Mouse (Mus musculus) embryonic facial prominence, embryonic 14.5 days (tissue): ENCODE data around the gene Prkce. TPM values are rescaled to one million over a fixed set of nuclear protein-coding genes. Genes with fewer than 3 reads are reported as not detected.
A peak's percentile ranks its signal among the peaks of the same experiment; 100 is the strongest.

Experiments
- ATAC-seq: fragments of 200-750 bp; cut with Nextera tagmentation; 2 replicates; pipeline ENCODE4 v1.8.0; 2017; ENCODE audit warnings: low read depth, moderate number of reproducible peaks, moderate TSS enrichment
- DNase-seq: peaks from one replicate; pipeline ENCODE4 v3.0.0-alpha.2; 2015; ENCODE audit warnings: low spot score
- H3K27ac ChIP-seq: fragments of 300-500 bp; sonication (generic); replicated peaks from 2 replicates; pipeline ENCODE4 v1.5.1; 2014; ENCODE audit warnings: low read depth, mild to moderate bottlenecking, low read length, moderate library complexity
- H3K27me3 ChIP-seq: fragments of 300-500 bp; sonication (generic); replicated peaks from 2 replicates; pipeline ENCODE4 v1.6.1; 2014; ENCODE audit warnings: low read length; ENCODE audit not compliant: control insufficient read depth, insufficient read depth
- H3K36me3 ChIP-seq: fragments of 300-500 bp; sonication (generic); 2 replicates; pipeline ENCODE4 v1.6.1; 2014; ENCODE audit warnings: low read length, mixed read lengths; ENCODE audit not compliant: control insufficient read depth, insufficient read depth
- H3K4me1 ChIP-seq: fragments of 300-500 bp; sonication (generic); 2 replicates; pipeline ENCODE4 v1.6.1; 2014; ENCODE audit warnings: antibody characterized with exemption, low read length; ENCODE audit not compliant: control insufficient read depth, insufficient read depth
- H3K4me2 ChIP-seq: fragments of 300-500 bp; sonication (generic); 2 replicates; pipeline ENCODE4 v1.6.1; 2014; ENCODE audit warnings: low read depth, mild to moderate bottlenecking, low read length, moderate library complexity, mixed read lengths
- H3K4me3 ChIP-seq: fragments of 300-500 bp; sonication (generic); 2 replicates; pipeline ENCODE4 v1.5.1; 2014; ENCODE audit warnings: low read depth, mild to moderate bottlenecking, low read length
- H3K9ac ChIP-seq: fragments of 300-500 bp; sonication (generic); 2 replicates; pipeline ENCODE4 v1.6.1; 2014; ENCODE audit warnings: low read depth, mild to moderate bottlenecking, low read length, moderate library complexity, mixed read lengths
- H3K9me3 ChIP-seq: fragments of 300-500 bp; sonication (generic); 2 replicates; pipeline ENCODE4 v1.6.1; 2016; ENCODE audit warnings: low read length; ENCODE audit not compliant: control insufficient read depth
- WGBS: fragments of 180-500 bp; shearing (Covaris S2); extraction: QIAGEN DNeasy Blood & Tissue Kit; methylation state at CpG from one replicate; pipeline ENCODE4 v1.1.7; 2014; 5-methylcytosine and 5-hydroxymethylcytosine counted together
- polyA plus RNA-seq: library from polyadenylated mRNA; unstranded; fragments of >200 nt; fragmentation: Nextera tagmentation; extraction: Ambion mirVana; gene quantifications from 2 replicates; pipeline ENCODE4 v1.2.1, GENCODE M21; 2014

Gene Prkce
- polyA plus RNA-seq, 1 experiment from 2014 or later = 9.7 TPM

- Histone ChIP-seq H3K27ac (no peak overlapping the region), H3K36me3 (no peaks in the 10 kb centered on the region), H3K4me1 (no peaks in the 10 kb centered on the region), H3K4me3 (no peak overlapping the region), H3K9ac (no peak overlapping the region), H3K27me3 (no peaks in the 10 kb centered on the region), H3K4me2 (no peak overlapping the region), H3K9me3 (no peaks in the 10 kb centered on the region)
- WGBS = 71% methylated on average over 1 of the region's 1 CpGs
- ATAC-seq (0 out of 2 replicates have a peak, but pooled peaks have one; percentile 33), DNase-seq (peak; percentile 17)
These were observed 469.7 kb downstream of the Prkce start for GRCm38 (mm10) chr17:86637311-86637710.

- WGBS = 75% methylated on average over 3 of the region's 3 CpGs
- H3K27ac ChIP-seq = no peak overlapping the region
- H3K36me3 ChIP-seq = no peaks in the 10 kb centered on the region
- H3K27me3 ChIP-seq = no peaks in the 10 kb centered on the region
- no peaks in the 10 kb centered on the region for H3K9me3 ChIP-seq
- H3K9ac ChIP-seq = no peak overlapping the region
- ATAC-seq (no peak), DNase-seq (no peak)
- H3K4me2 ChIP-seq = no peak overlapping the region
- no peak overlapping the region for H3K4me3 ChIP-seq
- no peaks in the 10 kb centered on the region for H3K4me1 ChIP-seq
These were observed 471.7 kb downstream of the Prkce start for GRCm38 (mm10) chr17:86639279-86639678.

- no peak for DNase-seq
- 94% methylated on average over 3 of the region's 3 CpGs for WGBS
- Histone ChIP-seq H3K36me3 (no peaks in the 10 kb centered on the region), H3K4me1 (no peaks in the 10 kb centered on the region), H3K4me2 (no peak overlapping the region), H3K4me3 (no peak overlapping the region), H3K27me3 (no peaks in the 10 kb centered on the region), H3K9ac (no peak overlapping the region), H3K9me3 (no peaks in the 10 kb centered on the region), H3K27ac (no peak overlapping the region)
- no peak for ATAC-seq
These were observed 479.6 kb downstream of the Prkce start for GRCm38 (mm10) chr17:86647226-86647625.

- Histone ChIP-seq H3K4me1 (no peaks in the 10 kb centered on the region), H3K4me2 (no peak overlapping the region), H3K27me3 (no peaks in the 10 kb centered on the region), H3K36me3 (no peaks in the 10 kb centered on the region), H3K9me3 (no peaks in the 10 kb centered on the region), H3K27ac (no peak overlapping the region), H3K4me3 (no peak overlapping the region), H3K9ac (no peak overlapping the region)
- WGBS = 83% methylated on average over 12 of the region's 12 CpGs
- no peak for DNase-seq
- no peak for ATAC-seq
These were observed 481.4 kb downstream of the Prkce start for GRCm38 (mm10) chr17:86648856-86649435.

- Histone ChIP-seq H3K4me1 (no peaks in the 10 kb centered on the region), H3K4me3 (no peak overlapping the region), H3K9ac (no peak overlapping the region), H3K4me2 (no peak overlapping the region), H3K27ac (no peak overlapping the region), H3K36me3 (no peaks in the 10 kb centered on the region), H3K27me3 (no peaks in the 10 kb centered on the region), H3K9me3 (no peaks in the 10 kb centered on the region)
- 93% methylated on average over 6 of the region's 6 CpGs for WGBS
- DNase-seq (no peak), ATAC-seq (no peak)
These were observed 482.7 kb downstream of the Prkce start for GRCm38 (mm10) chr17:86650241-86650640.

- 62% methylated on average over 4 of the region's 4 CpGs for WGBS
- H3K36me3 ChIP-seq = 0 out of 2 replicates have a peak, but pooled peaks cover 6% of the 10 kb centered on the region
- ATAC-seq = no peak
These were observed 483.5 kb downstream of the Prkce start for GRCm38 (mm10) chr17:86651091-86651490.

GRCm38 (mm10) chr17:86652751-86653150, 485.2 kb downstream of the Prkce start:
- H3K4me2 ChIP-seq = no peak overlapping the region
- H3K9ac ChIP-seq = no peak overlapping the region
- H3K27me3 ChIP-seq = no peaks in the 10 kb centered on the region
- DNase-seq (no peak), ATAC-seq (no peak)
- 0 out of 2 replicates have a peak, but pooled peaks cover 6% of the 10 kb centered on the region for H3K36me3 ChIP-seq
- no peak overlapping the region for H3K4me3 ChIP-seq
- H3K27ac ChIP-seq = no peak overlapping the region
- H3K4me1 ChIP-seq = no peaks in the 10 kb centered on the region
- no peaks in the 10 kb centered on the region for H3K9me3 ChIP-seq
- WGBS = 86% methylated on average over 1 of the region's 1 CpGs

More at GRCm38 (mm10) chr17:86651091-86651490, 483.5 kb downstream of the Prkce start:
- no peaks in the 10 kb centered on the region for H3K27me3 ChIP-seq
- no peaks in the 10 kb centered on the region for H3K4me1 ChIP-seq
- no peak overlapping the region for H3K27ac ChIP-seq
- no peak overlapping the region for H3K4me3 ChIP-seq
- H3K9ac ChIP-seq = no peak overlapping the region
- no peak overlapping the region for H3K4me2 ChIP-seq
- no peak for DNase-seq
- H3K9me3 ChIP-seq = no peaks in the 10 kb centered on the region

- H3K4me2 ChIP-seq = no peak overlapping the region
- no peaks in the 10 kb centered on the region for H3K27me3 ChIP-seq
- H3K36me3 ChIP-seq = 0 out of 2 replicates have a peak, but pooled peaks cover 6% of the 10 kb centered on the region
- no peaks in the 10 kb centered on the region for H3K4me1 ChIP-seq
- no peak for ATAC-seq
- WGBS = 82% methylated on average over 5 of the region's 5 CpGs
- no peak overlapping the region for H3K27ac ChIP-seq
- no peak for DNase-seq
- no peaks in the 10 kb centered on the region for H3K9me3 ChIP-seq
- no peak overlapping the region for H3K9ac ChIP-seq
- H3K4me3 ChIP-seq = no peak overlapping the region
These were observed 488.8 kb downstream of the Prkce start for GRCm38 (mm10) chr17:86656369-86656768.

GRCm38 (mm10) chr17:86662301-86662700, 494.7 kb downstream of the Prkce start:
- Histone ChIP-seq H3K4me2 (no peak overlapping the region), H3K9ac (no peak overlapping the region), H3K27ac (no peak overlapping the region), H3K4me3 (no peak overlapping the region), H3K27me3 (no peaks in the 10 kb centered on the region), H3K9me3 (no peaks in the 10 kb centered on the region), H3K4me1 (no peaks in the 10 kb centered on the region), H3K36me3 (no peaks in the 10 kb centered on the region)
- 59% methylated on average over 1 of the region's 1 CpGs for WGBS
- no peak for ATAC-seq
- no peak for DNase-seq
